Comparison of ENCODE assay signal across 9 mouse cellular contexts in genomic region chr2:152951065-152951849, GRCm38 (mm10). TPM values are rescaled to one million over a fixed set of nuclear protein-coding genes. Genes with fewer than 3 reads are reported as not detected.
DNase-seq lines count a peak whose midpoint lies in the region; ATAC-seq and TF ChIP-seq lines count a peak whose summit lies in the region.
"Had no signal": no experiment of that assay in that cellular context is flagged by ENCODE, and none has a peak within 500 bp of the region (broad histone marks: within the 10 kb centered on the region; RNA-seq: fewer than 3 reads in every experiment).

TSS of gene Dusp15 (minus strand) at chr2:152951698.

- ATAC-seq in hindbrain, embryonic 16.5 days: peak; percentile 81
- peak; percentile 81 for ATAC-seq in neural tube, embryonic 15.5 days (ENCODE audit: low FRiP score)

- no peak within 1 kb of the TSS for H3K27ac ChIP-seq in ES-E14 (ENCODE audit: insufficient read depth, low read depth, low read length, poor library complexity, severe bottlenecking)
- H3K27ac ChIP-seq in bone marrow macrophage, adult 2 months (ENCODE audit: insufficient read depth, low read depth, low read length): no peak within 1 kb of the TSS
- H3K27ac ChIP-seq in forebrain, embryonic 10.5 days: peak within 1 kb of the TSS; percentile 87
- H3K27ac ChIP-seq in hindbrain, embryonic 16.5 days (ENCODE audit: low read depth, low read length): peak within 1 kb of the TSS; percentile 84
- H3K27ac ChIP-seq in neural tube, embryonic 15.5 days (replicated peaks): peak within 1 kb of the TSS; percentile 82

- peak within 1 kb of the TSS; percentile 43 for H3K9ac ChIP-seq in ES-E14 (ENCODE audit: insufficient read depth, low read depth, low read length, poor library complexity, severe bottlenecking)
- peak within 1 kb of the TSS; percentile 95 for H3K9ac ChIP-seq in hindbrain, embryonic 16.5 days (ENCODE audit: low read depth, low read length)
- peak within 1 kb of the TSS; percentile 69 for H3K9ac ChIP-seq in neural tube, embryonic 15.5 days (replicated peaks)

- no peak for DNase-seq in ES-E14 (ENCODE audit: low read depth, low spot score)
- peak; percentile 44 for DNase-seq in forebrain, embryonic 10.5 days (ENCODE audit: extremely low spot score, low spot score)
- DNase-seq in left cerebral cortex, postnatal 4 days: peak; percentile 52
- DNase-seq in ovary, adult 18-20 months (ENCODE audit: low spot score): no peak
- DNase-seq in urinary bladder, postnatal 10 days (ENCODE audit: low spot score): no peak

- no peak for TF ChIP-seq CTCF in bone marrow macrophage, adult 2 months (IDR thresholded peaks at IDR 0.05; ENCODE audit: low read depth, low read length)

- H3K9me3 ChIP-seq in ES-E14 (ENCODE audit: control insufficient read depth, insufficient read depth, low read depth, low read length): no peaks in the 10 kb centered on the region
- no peaks in the 10 kb centered on the region for H3K9me3 ChIP-seq in forebrain, embryonic 10.5 days
- no peaks in the 10 kb centered on the region for H3K9me3 ChIP-seq in hindbrain, embryonic 16.5 days (ENCODE audit: control insufficient read depth, low read length)
- no peaks in the 10 kb centered on the region for H3K9me3 ChIP-seq in neural tube, embryonic 15.5 days (replicated peaks)

- in situ Hi-C loops in ES-E14 (cut with MboI; ENCODE audit: low sequenced_read_pairs in 2 of 2, unreplicated experiment in 2 of 2): no loop called here

- TF ChIP-seq POLR2A in bone marrow macrophage, adult 2 months (IDR thresholded peaks at IDR 0.05; ENCODE audit: borderline replicate concordance, low read depth, low read length): no peak

- H3K36me3 ChIP-seq in ES-E14 (ENCODE audit: control insufficient read depth, insufficient read depth, low read length, poor library complexity, severe bottlenecking): no peaks in the 10 kb centered on the region
- H3K36me3 ChIP-seq in forebrain, embryonic 10.5 days (replicated peaks): no peaks in the 10 kb centered on the region
- no peaks in the 10 kb centered on the region for H3K36me3 ChIP-seq in hindbrain, embryonic 16.5 days (ENCODE audit: control insufficient read depth, insufficient read depth, low read length)
- peaks cover 4% of the 10 kb centered on the region; the same call in 1 of the 2 replicates for H3K36me3 ChIP-seq in neural tube, embryonic 15.5 days

- H3K4me3 ChIP-seq in ES-E14 (ENCODE audit: insufficient read depth in 1 of 2, low read depth in 1 of 2, low read length in 2 of 2, poor library complexity in 1 of 2, severe bottlenecking in 1 of 2): peak within 1 kb of the TSS; percentile 79 to 84
- peak within 1 kb of the TSS; percentile 54 for H3K4me3 ChIP-seq in bone marrow macrophage, adult 2 months (ENCODE audit: insufficient read depth, low read length)
- peak within 1 kb of the TSS; percentile 80 for H3K4me3 ChIP-seq in forebrain, embryonic 10.5 days
- H3K4me3 ChIP-seq in hindbrain, embryonic 16.5 days (ENCODE audit: low read length): peak within 1 kb of the TSS; percentile 85
- H3K4me3 ChIP-seq in neural tube, embryonic 15.5 days (replicated peaks): peak within 1 kb of the TSS; percentile 66

- peaks cover 3 to 9% of the 10 kb centered on the region in 2 experiments; a peak in 2 of 4 replicates for H3K4me1 ChIP-seq in ES-E14 (ENCODE audit: control insufficient read depth in 2 of 2, insufficient read depth in 2 of 2, low read length in 2 of 2, poor library complexity in 1 of 2)
- no peaks in the 10 kb centered on the region for H3K4me1 ChIP-seq in bone marrow macrophage, adult 2 months (ENCODE audit: control insufficient read depth, insufficient read depth, low read length)
- H3K4me1 ChIP-seq in forebrain, embryonic 10.5 days: peaks cover 28% of the 10 kb centered on the region
- H3K4me1 ChIP-seq in hindbrain, embryonic 16.5 days (ENCODE audit: control insufficient read depth, insufficient read depth, low read depth, low read length): peaks cover 14% of the 10 kb centered on the region
- peaks cover 26% of the 10 kb centered on the region for H3K4me1 ChIP-seq in neural tube, embryonic 15.5 days

- H3K27me3 ChIP-seq in forebrain, embryonic 10.5 days (ENCODE audit: poor library complexity, severe bottlenecking): peaks cover 91% of the 10 kb centered on the region
- H3K27me3 ChIP-seq in hindbrain, embryonic 16.5 days (replicated peaks; ENCODE audit: control insufficient read depth, insufficient read depth, low read length): no peaks in the 10 kb centered on the region; the same call in 1 of the 2 replicates
- H3K27me3 ChIP-seq in neural tube, embryonic 15.5 days (replicated peaks): peaks cover 20% of the 10 kb centered on the region

- intact Hi-C loops in left cerebral cortex, postnatal 4 days (cut with DNase I): no loop called here

- H3K4me2 ChIP-seq in hindbrain, embryonic 16.5 days (ENCODE audit: low read length): peak within 1 kb of the TSS; percentile 86
- H3K4me2 ChIP-seq in neural tube, embryonic 15.5 days: peak within 1 kb of the TSS; percentile 85

- 2% methylated on average over 49 of the region's 54 CpGs for WGBS in forebrain, embryonic 10.5 days
- WGBS in hindbrain, embryonic 16.5 days: 2% methylated on average over 6 of the region's 54 CpGs
- under 1% methylated on average over 48 of the region's 54 CpGs for WGBS in neural tube, embryonic 15.5 days

TF ChIP-seq in ES-E14, 5 proteins besides CTCF, POLR2A, EP300 and RAD21:
- TF ChIP-seq HCFC1 (IDR thresholded peaks at IDR 0.05; ENCODE audit: borderline replicate concordance, insufficient read depth, low read length): no peak
- TF ChIP-seq CHD2 (IDR thresholded peaks at IDR 0.05; ENCODE audit: low read depth, low read length): no peak
- no peak for TF ChIP-seq ZNF384 (IDR thresholded peaks at IDR 0.05; ENCODE audit: low read depth, low read length)
- TF ChIP-seq ZC3H11A (IDR thresholded peaks at IDR 0.05; ENCODE audit: borderline replicate concordance, low read depth, low read length): no peak
- TF ChIP-seq MAFK (IDR thresholded peaks at IDR 0.05; ENCODE audit: insufficient read depth, low read depth, low read length): no peak
TF ChIP-seq in ES-E14: peak in this region for 0.

RNA-seq across cellular contexts. Expression of gene Dusp15, which starts in this region (rescaled TPM):
- 0.31 and 0.48 TPM in 2 replicates for total RNA-seq in ES-E14 (2012; rRNA removed)
- polyA plus RNA-seq in bone marrow macrophage, adult 2 months (2012; ENCODE audit: insufficient read depth, insufficient read length, missing spikeins): not detected in 2 replicates
- 0.42 and 0.95 TPM in 2 replicates for polyA plus RNA-seq in forebrain, embryonic 10.5 days (2016; fragmentation: Nextera tagmentation; extraction: Ambion mirVana)
- 11.6 and 13.6 TPM in 2 replicates for polyA plus RNA-seq in hindbrain, embryonic 16.5 days (2015; fragmentation: Nextera tagmentation; extraction: Ambion mirVana)
- total RNA-seq in left cerebral cortex, postnatal 4 days (2021): 10 to 100 TPM; 18.3 to 22.2 TPM
- polyA plus RNA-seq in neural tube, embryonic 15.5 days (2015; fragmentation: Nextera tagmentation; extraction: Ambion mirVana): 10.5 and 13.5 TPM in 2 replicates
- total RNA-seq: heart, adult 18-20 months had no signal

Comparison
In these comparisons a context has a peak if more than half of its experiments do, and no peak if none do; other contexts are left out.
1. RNA of gene Dusp15 (total RNA-seq): 18.3 to 22.2 TPM in left cerebral cortex, postnatal 4 days; 0.31 to 0.48 TPM in ES-E14; every median in the first group is over 10 times any median in the second.
2. Peak in DNase-seq, H3K4me3 ChIP-seq and H3K27ac ChIP-seq in forebrain, embryonic 10.5 days; RNA of the gene not detected or under 1 TPM.
3. H3K27ac ChIP-seq: peak in hindbrain, embryonic 16.5 days (single experiment) and neural tube, embryonic 15.5 days (single experiment); none in ES-E14 (single experiment) and bone marrow macrophage, adult 2 months (single experiment).
4. H3K9ac ChIP-seq: peak in every context shown above with its lines; median percentile 95 in hindbrain, embryonic 16.5 days; 69 in neural tube, embryonic 15.5 days; 43 in ES-E14.
5. Peak in every context shown above with its lines, with median percentiles within 50 percentile points of each other: H3K4me3 ChIP-seq.